Mouse (Mus musculus) C2C12 (cell line): ENCODE data around the gene Sun1. TPM values are rescaled to one million over a fixed set of nuclear protein-coding genes. Genes with fewer than 3 reads are reported as not detected.

ENCODE experiments used
- H3K27me3 ChIP-seq: one replicate; pipeline ENCODE4 v1.6.1; 2011; ENCODE audit not compliant: control insufficient read depth, insufficient read depth, insufficient read length
- H3K36me3 ChIP-seq: one replicate; pipeline ENCODE4 v1.6.1; 2011; ENCODE audit not compliant: control insufficient read depth, insufficient read depth
- H3K4me3 ChIP-seq: one replicate; pipeline ENCODE4 v1.5.1; 2011; ENCODE audit warnings: mild to moderate bottlenecking, control low read depth; ENCODE audit not compliant: poor library complexity, insufficient read depth, severe bottlenecking
- H3K79me2 ChIP-seq: one replicate; pipeline ENCODE4 v1.6.1; 2011; ENCODE audit not compliant: control insufficient read depth, insufficient read depth
- H3K79me3 ChIP-seq: one replicate; pipeline ENCODE4 v1.6.1; 2011; ENCODE audit warnings: low read depth, control low read depth
- H3ac ChIP-seq: one replicate; pipeline ENCODE3; 2011; ENCODE audit warnings: low read depth; ENCODE audit not compliant: control insufficient read depth, insufficient read length
- CEBPB ChIP-seq: IDR thresholded peaks from one replicate; pipeline ENCODE4 v1.6.1; 2011; ENCODE audit warnings: low read depth, mild to moderate bottlenecking, control low read depth, moderate library complexity
- CTCF ChIP-seq: IDR thresholded peaks from one replicate; pipeline ENCODE4 v1.5.1; 2011; ENCODE audit not compliant: control insufficient read depth, insufficient read depth, insufficient read length
- FOSL1 ChIP-seq: IDR thresholded peaks from one replicate; pipeline ENCODE4 v1.8.0; 2011; ENCODE audit warnings: mild to moderate bottlenecking, low read length; ENCODE audit not compliant: poor library complexity, insufficient read depth, severe bottlenecking
- MAX ChIP-seq: IDR thresholded peaks from one replicate; pipeline ENCODE4 v1.6.1; 2011; ENCODE audit warnings: mild to moderate bottlenecking, control low read depth
- MYOD1 ChIP-seq: IDR thresholded peaks from one replicate; pipeline ENCODE4 v1.6.1; 2011; ENCODE audit warnings: low read depth; ENCODE audit not compliant: control insufficient read depth, insufficient read length
- MYOG ChIP-seq: IDR thresholded peaks from one replicate; pipeline ENCODE4 v1.6.1; 2011; ENCODE audit not compliant: control insufficient read depth, insufficient read length; ENCODE audit errors: extremely low read depth
- USF1 ChIP-seq: IDR thresholded peaks from one replicate; pipeline ENCODE4 v1.6.1; 2011; ENCODE audit warnings: low read depth, mild to moderate bottlenecking, control low read depth, moderate library complexity
- long read RNA-seq, 2 experiments: library from polyadenylated mRNA; unstranded; transcript quantifications; one replicate each; pipeline ENCODE4 v2.0.0; 2019 to 2020
- polyA plus RNA-seq: library from polyadenylated mRNA; unstranded; fragments of >200 nt; fragmentation: generic; extraction: Trizol; gene quantifications from one replicate; pipeline ENCODE4 v1.2.1, GENCODE M21; 2012; ENCODE audit warnings: missing spikeins

The Sun1 gene
- polyA plus RNA-seq: 39.4 TPM
- long read RNA-seq, experiment 1, full-length matches to known transcripts: 9 of 36 reads
- long read RNA-seq, experiment 1, partial matches to known transcripts: 11 of 36 reads
- long read RNA-seq, experiment 1, other reads (novel, unspliced or antisense): 16 of 36 reads
- long read RNA-seq, experiment 2, full-length matches to known transcripts: 430 of 733 reads
- long read RNA-seq, experiment 2, partial matches to known transcripts: 75 of 733 reads
- long read RNA-seq, experiment 2, other reads (novel, unspliced or antisense): 228 of 733 reads

GRCm38 (mm10) chr5:139199995-139200769 is at the start of gene Sun1:
Gene Sun1, plus strand, starts transcription at chr5:139200637.
- peaks cover 6% of the 10 kb centered on the region for H3K36me3 ChIP-seq
- peaks cover 46% of the 10 kb centered on the region for H3K79me2 ChIP-seq
- peak within 1 kb of the TSS; percentile 84 for H3ac ChIP-seq
- peaks cover 39% of the 10 kb centered on the region for H3K79me3 ChIP-seq
- no peaks in the 10 kb centered on the region for H3K27me3 ChIP-seq
- peak; percentile 11 for TF ChIP-seq MAX
- no peak for TF ChIP-seq CTCF
- H3K4me3 ChIP-seq: peak within 1 kb of the TSS; percentile 74

- no peak for TF ChIP-seq FOSL1
- no peak for TF ChIP-seq CEBPB
- Histone ChIP-seq H3K79me2 (no peaks in the 10 kb centered on the region), H3K4me3 (no peak overlapping the region), H3K36me3 (peaks cover 57% of the 10 kb centered on the region), H3K27me3 (no peaks in the 10 kb centered on the region), H3K79me3 (no peaks in the 10 kb centered on the region), H3ac (no peak overlapping the region)
Measured at GRCm38 (mm10) chr5:139160899-139161298, 39.5 kb upstream of the Sun1 start.

- Histone ChIP-seq H3K36me3 (peaks cover 57% of the 10 kb centered on the region), H3K27me3 (no peaks in the 10 kb centered on the region)
- no peak for TF ChIP-seq MAX
- TF ChIP-seq MYOG: no peak
- TF ChIP-seq MYOD1: no peak
- no peak for TF ChIP-seq CEBPB
- no peak for TF ChIP-seq USF1
- TF ChIP-seq FOSL1: no peak
- TF ChIP-seq CTCF: no peak
Measured at GRCm38 (mm10) chr5:139161632-139162031, 38.8 kb upstream of the Sun1 start.

GRCm38 (mm10) chr5:139166781-139167361 is 33.6 kb upstream of the Sun1 start:
- Histone ChIP-seq H3K36me3 (peaks cover 63% of the 10 kb centered on the region), H3K79me2 (no peaks in the 10 kb centered on the region), H3K79me3 (no peaks in the 10 kb centered on the region), H3K4me3 (no peak overlapping the region), H3K27me3 (no peaks in the 10 kb centered on the region), H3ac (no peak overlapping the region)
- TF ChIP-seq CTCF (no peak), CEBPB (no peak), USF1 (no peak), MYOG (no peak), MYOD1 (no peak), FOSL1 (no peak), MAX (no peak)

More at GRCm38 (mm10) chr5:139161632-139162031, 38.8 kb upstream of the Sun1 start:
- H3K79me2 ChIP-seq: no peaks in the 10 kb centered on the region
- no peaks in the 10 kb centered on the region for H3K79me3 ChIP-seq
- H3ac ChIP-seq: no peak overlapping the region
- H3K4me3 ChIP-seq: no peak overlapping the region

- peaks cover 64% of the 10 kb centered on the region for H3K36me3 ChIP-seq
- H3K4me3 ChIP-seq: no peak overlapping the region
- no peaks in the 10 kb centered on the region for H3K79me3 ChIP-seq
- TF ChIP-seq FOSL1 (no peak), MAX (no peak), USF1 (no peak), CTCF (no peak), MYOG (no peak), MYOD1 (no peak), CEBPB (no peak)
- H3ac ChIP-seq: no peak overlapping the region
- H3K79me2 ChIP-seq: no peaks in the 10 kb centered on the region
- no peaks in the 10 kb centered on the region for H3K27me3 ChIP-seq
Measured at GRCm38 (mm10) chr5:139167548-139167947, 32.9 kb upstream of the Sun1 start.

GRCm38 (mm10) chr5:139171929-139172328 is 28.5 kb upstream of the Sun1 start:
- H3ac ChIP-seq: no peak overlapping the region
- no peaks in the 10 kb centered on the region for H3K27me3 ChIP-seq
- peaks cover 35% of the 10 kb centered on the region for H3K36me3 ChIP-seq
- H3K4me3 ChIP-seq: no peak overlapping the region
- no peak for TF ChIP-seq MYOD1
- no peak for TF ChIP-seq CEBPB
- no peak for TF ChIP-seq MAX
- TF ChIP-seq MYOG: no peak
- no peak for TF ChIP-seq FOSL1
- no peak for TF ChIP-seq CTCF
- no peak for TF ChIP-seq USF1
- H3K79me2 ChIP-seq: no peaks in the 10 kb centered on the region
- H3K79me3 ChIP-seq: no peaks in the 10 kb centered on the region
